Mouse (Mus musculus) spleen, adult 2 months (tissue): ENCODE data around the gene Plppr1.

Experiments
- CTCF ChIP-seq: fragments of 200-500 bp; IDR thresholded peaks from 2 replicates; pipeline ENCODE4 v1.5.1; 2011; ENCODE audit warnings: mild to moderate bottlenecking, inconsistent platforms; ENCODE audit not compliant: insufficient read depth, insufficient read length, insufficient replicate concordance; ENCODE audit errors: extremely low read depth
- POLR2A ChIP-seq: fragments of 200-500 bp; IDR thresholded peaks from 2 replicates; pipeline ENCODE4 v1.6.1; 2011; ENCODE audit warnings: low read depth, low read length, inconsistent platforms

DNA sequence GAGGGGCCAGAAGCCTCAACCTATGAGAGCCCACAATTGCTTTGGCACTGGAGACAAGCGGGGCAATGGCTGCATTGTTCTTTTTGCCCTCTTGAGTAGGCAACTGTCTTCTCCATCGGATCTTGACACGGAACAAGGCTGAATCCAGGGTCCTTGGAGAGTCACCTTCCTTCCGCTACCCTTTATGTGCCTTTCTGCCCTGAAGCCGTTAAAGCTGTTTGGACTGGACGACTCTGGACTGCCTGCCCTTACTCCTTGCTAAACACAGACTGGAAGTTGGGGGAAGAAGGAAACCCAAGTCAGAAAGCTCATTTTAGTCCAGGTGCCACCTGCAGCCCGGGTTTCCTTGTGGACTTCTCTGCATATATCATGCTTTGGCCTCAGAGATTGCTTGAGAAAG, 516 bp upstream of the Plppr1 start:
- TF ChIP-seq CTCF = no peak
- TF ChIP-seq POLR2A = no peak
